Mouse (Mus musculus): ENCODE measurements around the gene Gm9945. TPM values are rescaled to one million over a fixed set of nuclear protein-coding genes. Genes with fewer than 3 reads are reported as not detected.

Gene Gm9945
- polyA plus RNA-seq, 3 experiments from 2014 or later = not detected

GRCm38 (mm10) chr11:53523545-53524405, 43.8 kb downstream of the Gm9945 start:
- no peak for ATAC-seq

- ATAC-seq = no peak
These were observed 44.9 kb downstream of the Gm9945 start for GRCm38 (mm10) chr11:53524905-53525304.

GRCm38 (mm10) chr11:53525461-53525860, 45.5 kb downstream of the Gm9945 start:
- no peak for ATAC-seq

GRCm38 (mm10) chr11:53528397-53529252, 48.7 kb downstream of the Gm9945 start:
- ATAC-seq = no peak

- ATAC-seq = no peak
These were observed 49.2 kb downstream of the Gm9945 start for GRCm38 (mm10) chr11:53529253-53529557.

GRCm38 (mm10) chr11:53530001-53530400, 50.0 kb downstream of the Gm9945 start:
- ATAC-seq = no peak

Other genes starting within 250 kb of the Gm9945 start
- 10 to 100 TPM; 30.1 to 36.3 (median 35.3) TPM for gene Hspa4, start 179.7 kb upstream of the Gm9945 start, polyA plus RNA-seq (2017; shearing (Covaris generic))
- 10 to 100 TPM; 29.3 to 29.9 (median 29.4) TPM for gene Zcchc10, start 155.5 kb upstream of the Gm9945 start, polyA plus RNA-seq (2017; shearing (Covaris generic))
- 10 to 100 TPM; 11.3 to 18.2 (median 14.1) TPM for gene Aff4, start 129.3 kb upstream of the Gm9945 start, polyA plus RNA-seq (2017; shearing (Covaris generic))
- gene Leap2, start 57.0 kb upstream of the Gm9945 start, polyA plus RNA-seq (2017; shearing (Covaris generic)) = under 1 TPM in 2 of 3 experiments, not detected in 1; 0.67 to 0.96 TPM
- gene Uqcrq, start 49.3 kb upstream of the Gm9945 start, polyA plus RNA-seq (2017; shearing (Covaris generic)) = 100 to 1,000 TPM; 384 to 446 (median 387) TPM
- not detected for gene Gdf9, start 49.1 kb upstream of the Gm9945 start, polyA plus RNA-seq (2017; shearing (Covaris generic))
- gene Gm10447, start 23.1 kb upstream of the Gm9945 start, polyA plus RNA-seq (2017; shearing (Covaris generic)) = not detected
- under 1 TPM in 1 of 3 experiments, not detected in 2; 0.10 TPM for gene Shroom1, start 23.0 kb upstream of the Gm9945 start, polyA plus RNA-seq (2017; shearing (Covaris generic))
- gene Gm9837, start 9.7 kb upstream of the Gm9945 start, polyA plus RNA-seq (2017; shearing (Covaris generic)) = not detected
- gene Sowaha, start 108 bp downstream of the Gm9945 start, polyA plus RNA-seq (2017; shearing (Covaris generic)) = not detected
- gene Sept8, start 39.1 kb downstream of the Gm9945 start, polyA plus RNA-seq (2017; shearing (Covaris generic)) = 1 to 10 TPM; 1.1 to 1.2 (median 1.1) TPM
- gene Kif3a, start 87.2 kb downstream of the Gm9945 start, polyA plus RNA-seq (2017; shearing (Covaris generic)) = 10 to 100 TPM in 2 of 3 experiments, 1 to 10 TPM in 1; 5.5 to 11.6 (median 11.6) TPM
- 10 to 100 TPM in 2 of 3 experiments, 1 to 10 TPM in 1; 3.1 to 26.5 (median 14.7) TPM for gene Il4, start 138.5 kb downstream of the Gm9945 start, polyA plus RNA-seq (2017; shearing (Covaris generic))
- not detected for gene Il13, start 154.5 kb downstream of the Gm9945 start, polyA plus RNA-seq (2017; shearing (Covaris generic))
- gene Rad50, start 227.2 kb downstream of the Gm9945 start, polyA plus RNA-seq (2017; shearing (Covaris generic)) = 10 to 100 TPM; 47.3 to 53.7 (median 48.6) TPM
- gene Il5, start 240.6 kb downstream of the Gm9945 start, polyA plus RNA-seq (2017; shearing (Covaris generic)) = not detected

Measured in inflammation-experienced regulatory T-cells, adult 6 months (primary cell).